Mouse (Mus musculus) midbrain, embryonic 11.5 days (tissue): ENCODE results near the gene Irf5. TPM values are rescaled to one million over a fixed set of nuclear protein-coding genes. Genes with fewer than 3 reads are reported as not detected.

Experiments
- ATAC-seq: fragments of 200-750 bp; cut with Nextera tagmentation; 2 replicates; pipeline ENCODE4 v1.8.0; 2017; ENCODE audit warnings: moderate TSS enrichment, moderate library complexity; ENCODE audit not compliant: low FRiP score
- DNase-seq: peaks from one replicate; pipeline ENCODE4 v3.0.0; 2015; ENCODE audit warnings: low spot score; ENCODE audit errors: missing footprints
- H3K27ac ChIP-seq: fragments of 300-500 bp; sonication (generic); 2 replicates; pipeline ENCODE4 v1.5.1; 2014; ENCODE audit warnings: low read depth, low read length
- H3K27me3 ChIP-seq: fragments of 300-500 bp; sonication (generic); 2 replicates; pipeline ENCODE4 v1.6.1; 2014; ENCODE audit warnings: mild to moderate bottlenecking, low read length, moderate library complexity, mixed read lengths; ENCODE audit not compliant: control insufficient read depth, insufficient read depth
- H3K36me3 ChIP-seq: fragments of 300-500 bp; sonication (generic); 2 replicates; pipeline ENCODE4 v1.6.1; 2014; ENCODE audit warnings: mild to moderate bottlenecking, low read length, moderate library complexity, mixed read lengths; ENCODE audit not compliant: control insufficient read depth, insufficient read depth
- H3K4me1 ChIP-seq: fragments of 300-500 bp; sonication (generic); 2 replicates; pipeline ENCODE4 v1.6.1; 2014; ENCODE audit warnings: low read length; ENCODE audit not compliant: control insufficient read depth, insufficient read depth
- H3K4me2 ChIP-seq: fragments of 300-500 bp; sonication (generic); 2 replicates; pipeline ENCODE4 v1.6.1; 2014; ENCODE audit warnings: mild to moderate bottlenecking, moderate library complexity
- H3K4me3 ChIP-seq: fragments of 300-500 bp; sonication (generic); 2 replicates; pipeline ENCODE4 v1.5.1; 2014; ENCODE audit warnings: low read depth, low read length
- H3K9ac ChIP-seq: fragments of 300-500 bp; sonication (generic); 2 replicates; pipeline ENCODE4 v1.6.1; 2014; ENCODE audit warnings: low read length
- H3K9me3 ChIP-seq: fragments of 300-500 bp; sonication (generic); 2 replicates; pipeline ENCODE4 v1.6.1; 2016; ENCODE audit warnings: low read length; ENCODE audit not compliant: control insufficient read depth
- whole genome bisulfite sequencing: fragments of 180-500 bp; shearing (Covaris S2); extraction: QIAGEN DNeasy Blood & Tissue Kit; methylation state at CpG from one replicate; pipeline ENCODE4 v1.1.7; 2014; 5-methylcytosine and 5-hydroxymethylcytosine counted together
- polyA plus RNA-seq: library from polyadenylated mRNA; unstranded; fragments of >200 nt; fragmentation: Nextera tagmentation; extraction: Ambion mirVana; gene quantifications from 2 replicates; pipeline ENCODE4 v1.2.1, GENCODE M21; 2014

The Irf5 gene
- polyA plus RNA-seq, 1 experiment from 2014 or later, result 1.6 TPM

GRCm38 (mm10) chr6:29500810-29501209 is 25.6 kb upstream of the Irf5 start:
- H3K27me3 ChIP-seq, result peaks cover 22% of the 10 kb centered on the region
- H3K9me3 ChIP-seq, result no peaks in the 10 kb centered on the region
- peaks cover 4% of the 10 kb centered on the region; the same call in 1 of the 2 replicates for H3K4me1 ChIP-seq
- no peak for DNase-seq
- H3K4me2 ChIP-seq, result no peak overlapping the region
- H3K4me3 ChIP-seq, result no peak overlapping the region
- no peak for ATAC-seq
- H3K27ac ChIP-seq, result no peak overlapping the region
- H3K9ac ChIP-seq, result no peak overlapping the region
- WGBS, result 87% methylated on average over 6 of the region's 6 CpGs
- H3K36me3 ChIP-seq, result no peaks in the 10 kb centered on the region

DNA sequence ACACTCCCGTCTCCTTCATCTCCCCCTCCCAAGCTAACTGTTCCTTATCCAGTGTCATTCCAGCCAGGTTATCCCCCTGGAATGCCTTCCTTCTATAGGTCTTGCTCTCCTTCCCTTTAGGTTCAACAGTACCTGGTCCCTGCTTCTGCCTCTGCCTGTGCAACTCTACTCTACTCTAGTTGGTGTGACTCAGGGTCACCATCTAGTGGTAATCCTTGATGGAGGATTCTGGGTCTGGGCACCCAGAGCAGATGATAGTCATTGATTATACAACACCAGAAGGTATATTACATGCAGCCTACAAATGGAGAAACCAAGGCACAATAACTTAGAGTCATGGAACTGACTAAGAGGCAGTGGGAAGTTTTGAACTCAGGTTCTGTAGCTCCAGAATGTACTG is 24.8 kb upstream of the Irf5 start:
- Histone ChIP-seq H3K4me3 (no peak overlapping the region), H3K36me3 (no peaks in the 10 kb centered on the region), H3K9ac (no peak overlapping the region), H3K27me3 (peaks cover 19% of the 10 kb centered on the region), H3K4me1 (no peaks in the 10 kb centered on the region), H3K4me2 (no peak overlapping the region), H3K27ac (no peak overlapping the region), H3K9me3 (no peaks in the 10 kb centered on the region)
- ATAC-seq (no peak), DNase-seq (no peak)
- WGBS, result 84% methylated on average over 1 of the region's 1 CpGs

GRCm38 (mm10) chr6:29505493-29505892 is 20.9 kb upstream of the Irf5 start:
- Histone ChIP-seq H3K9ac (no peak overlapping the region), H3K36me3 (no peaks in the 10 kb centered on the region), H3K4me3 (no peak overlapping the region), H3K9me3 (no peaks in the 10 kb centered on the region), H3K27me3 (peaks cover 24% of the 10 kb centered on the region), H3K4me1 (peaks cover 7% of the 10 kb centered on the region), H3K4me2 (no peak overlapping the region), H3K27ac (no peak overlapping the region)
- no peak for ATAC-seq
- WGBS, result 78% methylated on average over 5 of the region's 5 CpGs
- DNase-seq, result no peak

DNA sequence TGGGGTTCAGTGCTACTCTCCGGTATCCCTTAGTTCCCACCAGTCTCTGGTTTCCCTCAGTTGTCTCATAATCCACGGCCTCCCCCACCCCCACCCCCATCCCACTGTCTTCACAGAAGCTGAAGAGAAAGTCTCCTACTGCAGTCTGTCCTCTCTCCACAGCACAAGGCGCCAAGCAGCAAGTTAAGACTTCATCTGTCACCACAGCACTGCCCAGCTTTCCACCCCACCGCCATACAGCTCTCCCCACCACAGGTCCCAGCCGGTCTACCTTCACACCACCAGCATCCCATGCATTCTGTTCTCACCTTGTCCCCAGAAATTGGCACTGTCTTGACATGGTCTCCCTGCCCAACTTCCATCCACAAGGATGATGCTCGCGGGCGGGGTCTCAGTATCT is 19.6 kb upstream of the Irf5 start:
- no peak; the same call in 1 of the 2 replicates for ATAC-seq
- Histone ChIP-seq H3K4me1 (peaks cover 7% of the 10 kb centered on the region), H3K4me3 (peak overlapping the region; percentile 40), H3K4me2 (peak overlapping the region; percentile 60), H3K9me3 (no peaks in the 10 kb centered on the region), H3K27me3 (peaks cover 24% of the 10 kb centered on the region), H3K9ac (no peak overlapping the region), H3K36me3 (no peaks in the 10 kb centered on the region), H3K27ac (no peak overlapping the region)
- WGBS, result 26% methylated on average over 8 of the region's 8 CpGs
- no peak for DNase-seq

DNA sequence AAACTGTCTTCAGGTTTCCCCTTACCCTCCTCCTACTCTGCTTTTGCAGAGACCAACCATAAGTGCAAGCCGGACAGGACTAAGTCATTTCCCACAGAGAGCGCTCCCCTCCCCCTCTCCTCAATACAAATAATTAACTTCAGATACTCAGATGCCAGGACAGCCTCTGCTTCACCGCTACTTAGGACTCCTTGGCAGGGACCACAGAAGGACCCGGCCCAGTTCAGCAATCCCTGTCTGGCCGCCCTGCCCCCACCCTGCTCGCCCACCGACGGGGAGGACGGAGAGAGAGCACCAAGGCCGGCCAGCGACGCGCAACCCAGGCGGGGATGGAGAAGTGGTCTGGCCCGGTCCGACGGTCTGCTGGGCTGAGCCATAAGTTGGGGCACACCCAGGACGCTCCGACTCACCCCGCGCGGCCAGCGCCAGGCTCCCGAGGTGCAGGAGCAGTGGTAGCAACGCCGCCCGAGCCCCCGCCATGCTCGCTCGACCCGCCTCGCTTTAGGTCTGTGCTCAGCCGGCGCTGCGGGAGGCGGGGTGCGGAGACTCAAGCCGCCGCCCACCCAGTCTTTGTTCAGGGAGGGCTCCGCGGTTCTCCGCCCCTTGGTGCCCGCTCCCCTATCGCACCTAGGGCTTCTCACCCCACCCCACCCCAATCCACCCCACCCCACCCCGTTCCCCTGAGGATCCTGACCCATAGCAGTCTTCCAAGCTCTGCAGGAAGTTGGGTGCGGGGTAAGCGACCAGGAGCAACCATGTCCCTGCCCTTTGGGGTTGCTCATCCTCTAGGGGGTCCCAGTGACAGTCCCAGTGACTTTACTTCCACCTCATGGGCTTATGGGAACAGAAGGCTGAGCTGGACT is 18.7 kb upstream of the Irf5 start, which contains the start of gene Kcp:
Kcp (minus strand) TSS at position 506 of the 863 bp plus-strand sequence.
- peak; percentile 95 for DNase-seq
- Histone ChIP-seq H3K27me3 (peaks cover 24% of the 10 kb centered on the region), H3K4me3 (peak within 1 kb of the TSS; percentile 40), H3K4me1 (peaks cover 7% of the 10 kb centered on the region), H3K4me2 (peak within 1 kb of the TSS; percentile 60), H3K9ac (peak within 1 kb of the TSS; percentile 57), H3K27ac (no peak within 1 kb of the TSS), H3K36me3 (no peaks in the 10 kb centered on the region), H3K9me3 (no peaks in the 10 kb centered on the region)
- peak; percentile 63 for ATAC-seq
- 1% methylated on average over 44 of the region's 47 CpGs for WGBS

DNA sequence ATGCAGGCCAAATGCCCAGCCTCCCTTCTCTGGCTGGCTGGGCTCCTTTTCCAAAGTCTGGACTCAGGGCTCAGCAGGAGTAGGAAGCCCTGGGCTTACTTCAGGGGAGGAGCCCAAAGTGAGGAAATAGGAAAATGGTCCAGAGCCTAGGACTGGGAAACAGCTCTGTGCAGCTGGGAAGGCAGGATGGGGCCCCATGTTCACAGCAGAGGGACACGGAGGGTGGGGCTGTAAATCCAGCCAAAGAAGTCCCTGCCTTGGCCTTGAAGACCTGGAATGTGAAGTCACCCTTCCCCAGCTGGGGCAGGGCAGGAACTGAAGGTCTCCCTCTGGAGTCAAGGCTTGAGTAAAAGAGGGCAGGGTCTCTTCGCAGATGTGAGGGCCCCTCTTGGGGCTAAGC is 17.3 kb upstream of the Irf5 start:
- DNase-seq (no peak), ATAC-seq (no peak)
- Histone ChIP-seq H3K9me3 (no peaks in the 10 kb centered on the region), H3K4me3 (no peak overlapping the region), H3K27me3 (peaks cover 24% of the 10 kb centered on the region), H3K36me3 (no peaks in the 10 kb centered on the region), H3K9ac (no peak overlapping the region), H3K4me1 (peaks cover 14% of the 10 kb centered on the region), H3K4me2 (no peak overlapping the region), H3K27ac (no peak overlapping the region)
- 47% methylated on average over 2 of the region's 2 CpGs for WGBS

DNA sequence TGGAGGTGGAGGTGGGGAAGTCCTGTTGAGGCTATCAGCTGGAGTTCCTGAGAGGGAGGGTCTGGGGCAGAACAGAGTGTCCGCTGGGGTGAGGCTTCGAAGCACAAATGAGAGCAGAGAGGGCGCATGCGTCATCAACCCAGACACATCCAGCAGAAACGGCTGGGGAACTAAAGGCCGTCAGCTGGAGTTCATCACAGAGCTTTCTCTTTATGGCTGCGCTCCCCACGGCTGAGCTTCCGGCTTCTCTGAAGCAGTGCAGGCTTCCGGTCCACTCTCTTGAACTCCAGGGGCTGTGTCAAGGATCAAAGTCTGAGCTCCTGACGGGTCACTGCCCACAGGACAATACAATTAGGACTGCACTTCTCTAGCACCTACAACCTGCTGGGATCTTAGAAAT is 13.1 kb upstream of the Irf5 start:
- Histone ChIP-seq H3K9ac (peak overlapping the region; percentile 56; the same call in 1 of the 2 replicates), H3K9me3 (no peaks in the 10 kb centered on the region), H3K4me3 (peak overlapping the region; percentile 6; the same call in 1 of the 2 replicates), H3K27me3 (no peaks in the 10 kb centered on the region; the same call in 1 of the 2 replicates), H3K36me3 (no peaks in the 10 kb centered on the region), H3K4me2 (peak overlapping the region; percentile 37), H3K27ac (no peak overlapping the region; the same call in 1 of the 2 replicates), H3K4me1 (peaks cover 7% of the 10 kb centered on the region)
- whole genome bisulfite sequencing, result 0% methylated on average over 11 of the region's 11 CpGs
- peak; percentile 84 for ATAC-seq
- peak; percentile 94 for DNase-seq

GRCm38 (mm10) chr6:29517139-29517538 is 9.3 kb upstream of the Irf5 start:
- no peaks in the 10 kb centered on the region for H3K9me3 ChIP-seq
- H3K27ac ChIP-seq, result no peak overlapping the region
- WGBS, result 7% methylated on average over 5 of the region's 5 CpGs
- no peak overlapping the region for H3K9ac ChIP-seq
- H3K4me3 ChIP-seq, result no peak overlapping the region
- no peak overlapping the region for H3K4me2 ChIP-seq
- no peaks in the 10 kb centered on the region; the same call in 1 of the 2 replicates for H3K27me3 ChIP-seq
- peaks cover 7% of the 10 kb centered on the region for H3K4me1 ChIP-seq
- ATAC-seq (peak; percentile 52), DNase-seq (peak; percentile 90)
- no peaks in the 10 kb centered on the region for H3K36me3 ChIP-seq

GRCm38 (mm10) chr6:29522626-29523300 is 3.7 kb upstream of the Irf5 start:
- Histone ChIP-seq H3K4me3 (no peak overlapping the region), H3K9me3 (no peaks in the 10 kb centered on the region), H3K27ac (no peak overlapping the region), H3K27me3 (peaks cover 18% of the 10 kb centered on the region), H3K9ac (no peak overlapping the region), H3K36me3 (no peaks in the 10 kb centered on the region), H3K4me1 (peaks cover 13% of the 10 kb centered on the region), H3K4me2 (no peak overlapping the region)
- 86% methylated on average over 6 of the region's 6 CpGs for WGBS
- ATAC-seq (no peak), DNase-seq (no peak)
